Mouse (Mus musculus): ENCODE measurements at regions not wholly inside any gene's neighbourhood (a gene's known extent, or its start where the extent isn't known, plus 50 kb on each side); places are given as distances from the start of the nearest gene placed in this dataset.

- TF ChIP-seq CTCF (IDR thresholded peaks at IDR 0.05; ENCODE audit: borderline replicate concordance, control insufficient read depth, extremely low read depth, insufficient read depth, low read length, poor library complexity) (no peak), POLR2A (IDR thresholded peaks at IDR 0.05; ENCODE audit: control insufficient read depth, extremely low read depth, insufficient read depth, low read length, poor library complexity) (no peak)
These were observed 280.8 kb upstream of the Eef2kmt start for GRCm38 (mm10) chr16:5536515-5536972.
